Mouse (Mus musculus): ENCODE data around the gene A730015C16Rik. TPM values are rescaled to one million over a fixed set of nuclear protein-coding genes. Genes with fewer than 3 reads are reported as not detected.

The A730015C16Rik gene
- polyA plus RNA-seq, 1 experiment from 2014 or later, result 1.7 TPM

GRCm38 (mm10) chr4:108845824-108846569 lies 2.4 kb downstream of the A730015C16Rik start:
- no peak overlapping the region for H3K27ac ChIP-seq (ENCODE audit: poor library complexity, severe bottlenecking)
- ATAC-seq (ENCODE audit: insufficient number of reproducible peaks, low FRiP score), result no peak
- 79% methylated on average over 5 of the region's 5 CpGs for WGBS

GRCm38 (mm10) chr4:108843336-108843735 lies 5.1 kb downstream of the A730015C16Rik start:
- Histone ChIP-seq H3K9me3 (replicated peaks) (no peaks in the 10 kb centered on the region), H3K27me3 (replicated peaks) (no peaks in the 10 kb centered on the region), H3K4me2 (no peak overlapping the region), H3K4me3 (no peak overlapping the region), H3K9ac (no peak overlapping the region), H3K4me1 (replicated peaks) (peaks cover 11% of the 10 kb centered on the region), H3K36me3 (peaks cover 10% of the 10 kb centered on the region), H3K27ac (ENCODE audit: poor library complexity, severe bottlenecking) (no peak overlapping the region)
- ATAC-seq (ENCODE audit: insufficient number of reproducible peaks, low FRiP score), result no peak

More at GRCm38 (mm10) chr4:108845824-108846569, 2.4 kb downstream of the A730015C16Rik start:
- H3K4me2 ChIP-seq, result no peak overlapping the region
- no peaks in the 10 kb centered on the region for H3K27me3 ChIP-seq (replicated peaks)
- peaks cover 19% of the 10 kb centered on the region for H3K4me1 ChIP-seq (replicated peaks)
- no peak overlapping the region for H3K9ac ChIP-seq
- no peaks in the 10 kb centered on the region for H3K9me3 ChIP-seq (replicated peaks)
- no peak overlapping the region for H3K4me3 ChIP-seq
- peaks cover 9% of the 10 kb centered on the region; the same call in 1 of the 2 replicates for H3K36me3 ChIP-seq

- no peaks in the 10 kb centered on the region for H3K9me3 ChIP-seq (replicated peaks)
- no peak overlapping the region for H3K4me3 ChIP-seq
- 74% methylated on average over 7 of the region's 7 CpGs for WGBS
- no peak overlapping the region for H3K9ac ChIP-seq
- ATAC-seq (ENCODE audit: insufficient number of reproducible peaks, low FRiP score), result no peak
- no peak overlapping the region for H3K4me2 ChIP-seq
- H3K4me1 ChIP-seq (replicated peaks), result peaks cover 20% of the 10 kb centered on the region
- H3K27ac ChIP-seq (ENCODE audit: poor library complexity, severe bottlenecking), result no peak overlapping the region
- H3K36me3 ChIP-seq, result peaks cover 10% of the 10 kb centered on the region
- no peaks in the 10 kb centered on the region for H3K27me3 ChIP-seq (replicated peaks)
Observed at GRCm38 (mm10) chr4:108841920-108842578, 6.4 kb downstream of the A730015C16Rik start.

GRCm38 (mm10) chr4:108838031-108838430 lies 10.4 kb downstream of the A730015C16Rik start:
- no peak for ATAC-seq (ENCODE audit: insufficient number of reproducible peaks, low FRiP score)
- peak overlapping the region; percentile 18 for H3K4me2 ChIP-seq
- H3K27ac ChIP-seq (ENCODE audit: poor library complexity, severe bottlenecking), result peak overlapping the region; percentile 80
- H3K27me3 ChIP-seq (replicated peaks), result no peaks in the 10 kb centered on the region
- no peaks in the 10 kb centered on the region for H3K9me3 ChIP-seq (replicated peaks)
- 0 out of 2 replicates have a peak overlapping the region, but pooled peaks have one; percentile 9 for H3K9ac ChIP-seq
- peaks cover 36% of the 10 kb centered on the region for H3K4me1 ChIP-seq (replicated peaks)
- peaks cover 10% of the 10 kb centered on the region for H3K36me3 ChIP-seq
- 39% methylated on average over 4 of the region's 4 CpGs for WGBS
- H3K4me3 ChIP-seq, result no peak overlapping the region

GRCm38 (mm10) chr4:108835496-108835895 lies 12.9 kb downstream of the A730015C16Rik start:
- 63% methylated on average over 3 of the region's 3 CpGs for WGBS
- Histone ChIP-seq H3K4me1 (replicated peaks) (peaks cover 36% of the 10 kb centered on the region), H3K9ac (peak overlapping the region; percentile 96), H3K4me3 (peak overlapping the region; percentile 87), H3K27ac (ENCODE audit: poor library complexity, severe bottlenecking) (peak overlapping the region; percentile 99), H3K9me3 (replicated peaks) (no peaks in the 10 kb centered on the region), H3K27me3 (replicated peaks) (no peaks in the 10 kb centered on the region), H3K4me2 (peak overlapping the region; percentile 67), H3K36me3 (peaks cover 3% of the 10 kb centered on the region; the same call in 1 of the 2 replicates)
- no peak for ATAC-seq (ENCODE audit: insufficient number of reproducible peaks, low FRiP score)

- Histone ChIP-seq H3K27ac (ENCODE audit: poor library complexity, severe bottlenecking) (peak overlapping the region; percentile 99), H3K9me3 (replicated peaks) (no peaks in the 10 kb centered on the region)
Observed at GRCm38 (mm10) chr4:108834971-108835311, 13.5 kb downstream of the A730015C16Rik start.

DNA sequence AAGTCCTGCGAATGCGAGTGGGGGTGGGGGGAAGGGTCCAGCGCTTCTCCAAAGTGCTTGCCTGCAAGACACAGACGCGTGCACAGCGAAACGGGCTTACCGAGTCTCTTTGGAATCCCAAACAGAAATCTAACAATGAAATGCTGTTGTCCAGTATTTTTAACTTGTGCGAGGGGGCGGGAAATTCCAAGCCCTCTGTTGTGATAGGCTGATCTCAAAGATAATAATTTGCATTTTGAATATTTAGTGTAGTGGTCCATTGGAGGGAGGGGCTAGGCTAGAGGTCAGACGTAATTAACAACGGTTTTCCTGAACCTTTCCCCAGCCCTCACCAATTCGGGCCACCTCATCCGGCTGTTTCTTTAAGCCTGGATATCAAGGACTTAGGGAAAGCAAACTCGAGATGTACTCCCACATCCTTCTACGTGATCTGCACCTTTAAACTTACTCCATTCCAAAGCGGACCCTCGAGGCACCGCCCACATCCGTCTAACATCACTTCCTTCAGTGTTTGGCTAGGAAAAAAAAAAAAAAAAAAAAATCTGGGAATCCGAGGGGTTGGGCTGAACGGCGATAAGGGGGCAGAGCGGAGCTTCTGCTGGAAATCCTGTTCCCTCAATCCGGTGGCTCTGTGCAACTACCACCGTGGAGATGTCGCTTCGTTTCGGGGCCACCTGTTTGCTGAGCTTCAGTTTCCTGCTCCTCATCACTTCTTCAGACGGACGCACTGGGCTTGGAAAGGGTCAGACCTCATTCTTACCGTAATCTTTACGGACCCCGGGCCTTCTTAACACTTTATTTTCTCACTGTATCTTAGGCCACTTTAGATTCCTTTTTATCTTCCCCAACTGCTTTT lies 14.1 kb downstream of the A730015C16Rik start, which contains the start of gene Txndc12:
Txndc12 (plus strand) TSS at position 487 of the 856 bp plus-strand sequence.
- peaks cover 36% of the 10 kb centered on the region for H3K4me1 ChIP-seq (replicated peaks)
- H3K9me3 ChIP-seq (replicated peaks), result no peaks in the 10 kb centered on the region
- no peaks in the 10 kb centered on the region for H3K27me3 ChIP-seq (replicated peaks)
- peak within 1 kb of the TSS; percentile 67 for H3K4me2 ChIP-seq
- peak; percentile 82 for ATAC-seq (ENCODE audit: insufficient number of reproducible peaks, low FRiP score)
- WGBS, result under 1% methylated on average over 34 of the region's 34 CpGs
- peak within 1 kb of the TSS; percentile 99 for H3K27ac ChIP-seq (ENCODE audit: poor library complexity, severe bottlenecking)
- H3K9ac ChIP-seq, result peak within 1 kb of the TSS; percentile 96
- peak within 1 kb of the TSS; percentile 87 for H3K4me3 ChIP-seq
- peaks cover 9% of the 10 kb centered on the region; the same call in 1 of the 2 replicates for H3K36me3 ChIP-seq

More at GRCm38 (mm10) chr4:108834971-108835311, 13.5 kb downstream of the A730015C16Rik start:
- Histone ChIP-seq H3K4me3 (peak overlapping the region; percentile 87), H3K9ac (peak overlapping the region; percentile 96), H3K36me3 (peaks cover 5% of the 10 kb centered on the region; the same call in 1 of the 2 replicates), H3K27me3 (replicated peaks) (no peaks in the 10 kb centered on the region), H3K4me2 (peak overlapping the region; percentile 67), H3K4me1 (replicated peaks) (peaks cover 36% of the 10 kb centered on the region)
- no peak for ATAC-seq (ENCODE audit: insufficient number of reproducible peaks, low FRiP score)
- WGBS, result 2% methylated on average over 15 of the region's 15 CpGs

GRCm38 (mm10) chr4:108833828-108834114 lies 14.6 kb downstream of the A730015C16Rik start:
- Histone ChIP-seq H3K4me3 (peak overlapping the region; percentile 87), H3K36me3 (peaks cover 13% of the 10 kb centered on the region), H3K9me3 (replicated peaks) (no peaks in the 10 kb centered on the region), H3K4me1 (replicated peaks) (peaks cover 36% of the 10 kb centered on the region), H3K9ac (peak overlapping the region; percentile 96), H3K4me2 (peak overlapping the region; percentile 67), H3K27me3 (replicated peaks) (no peaks in the 10 kb centered on the region), H3K27ac (ENCODE audit: poor library complexity, severe bottlenecking) (peak overlapping the region; percentile 99)
- under 1% methylated on average over 6 of the region's 6 CpGs for WGBS
- ATAC-seq (ENCODE audit: insufficient number of reproducible peaks, low FRiP score), result no peak

GRCm38 (mm10) chr4:108832916-108833827 lies 15.2 kb downstream of the A730015C16Rik start, which contains the start of gene Btf3l4:
Gene Btf3l4, minus strand, starts transcription at chr4:108833614.
- Histone ChIP-seq H3K36me3 (peaks cover 19% of the 10 kb centered on the region), H3K27me3 (replicated peaks) (no peaks in the 10 kb centered on the region), H3K9ac (peak within 1 kb of the TSS; percentile 96), H3K4me1 (replicated peaks) (peaks cover 31% of the 10 kb centered on the region), H3K27ac (ENCODE audit: poor library complexity, severe bottlenecking) (peak within 1 kb of the TSS; percentile 99), H3K4me2 (peak within 1 kb of the TSS; percentile 67), H3K9me3 (replicated peaks) (no peaks in the 10 kb centered on the region), H3K4me3 (peak within 1 kb of the TSS; percentile 87)
- WGBS, result under 1% methylated on average over 68 of the region's 73 CpGs
- peak; percentile 95 for ATAC-seq (ENCODE audit: insufficient number of reproducible peaks, low FRiP score)

DNA sequence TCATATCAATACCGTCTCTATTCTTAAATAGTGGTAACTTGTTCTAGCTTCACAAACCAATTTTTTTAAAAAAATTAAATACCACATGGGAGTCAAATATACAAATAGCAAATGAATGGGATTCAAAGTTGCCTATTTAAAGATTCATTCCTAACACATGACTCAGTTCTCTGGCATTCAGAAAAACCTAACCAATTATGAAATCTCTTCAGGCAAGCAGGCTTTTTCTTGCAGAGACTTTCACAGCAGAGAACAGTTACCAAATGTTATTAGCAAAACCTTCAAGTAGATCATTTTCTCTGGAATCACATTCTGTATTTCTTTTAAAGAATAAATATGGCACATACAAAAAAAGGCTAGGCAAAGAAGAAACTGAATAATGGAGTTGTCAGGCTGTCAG lies 17.7 kb downstream of the A730015C16Rik start:
- H3K4me3 ChIP-seq, result no peak overlapping the region
- 91% methylated on average over 1 of the region's 1 CpGs for WGBS

More for the DNA sequence above, 17.7 kb downstream of the A730015C16Rik start:
- H3K27me3 ChIP-seq (replicated peaks), result no peaks in the 10 kb centered on the region
- H3K9me3 ChIP-seq (replicated peaks), result no peaks in the 10 kb centered on the region
- no peak overlapping the region for H3K4me2 ChIP-seq
- peaks cover 10% of the 10 kb centered on the region for H3K4me1 ChIP-seq (replicated peaks)
- peaks cover 35% of the 10 kb centered on the region for H3K36me3 ChIP-seq
- no peak for ATAC-seq (ENCODE audit: insufficient number of reproducible peaks, low FRiP score)
- peak overlapping the region; percentile 54; the same call in 1 of the 2 replicates for H3K27ac ChIP-seq (ENCODE audit: poor library complexity, severe bottlenecking)
- H3K9ac ChIP-seq, result no peak overlapping the region
